Mouse (Mus musculus) embryo, embryonic 9.5 days (tissue): ENCODE measurements around the gene Mfsd14a.

Source experiments
- DNase-seq: peaks from one replicate; pipeline ENCODE4 v3.0.0-alpha.2; 2017; ENCODE audit errors: extremely low spot score

Gene Mfsd14a

DNA sequence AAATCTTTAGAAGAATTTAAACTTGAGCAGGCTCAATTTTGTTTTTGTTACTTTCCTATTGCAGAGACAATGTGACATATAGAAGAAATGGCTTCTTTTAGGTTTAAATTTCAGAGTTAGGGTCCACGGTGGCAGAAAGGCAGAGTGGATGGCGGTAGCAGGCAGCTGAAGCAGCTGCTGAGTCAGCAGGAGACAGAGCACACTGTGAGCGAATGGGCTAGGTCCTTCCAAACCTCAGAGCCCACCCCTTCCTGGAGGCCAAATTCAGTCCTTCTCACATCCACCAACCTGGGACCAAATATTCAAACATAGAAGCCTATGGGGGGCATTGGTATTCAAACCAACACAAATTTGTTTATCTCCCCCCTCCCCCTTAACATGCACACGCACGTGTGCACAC, 60.7 kb downstream of the Mfsd14a start:
- DNase-seq, result no peak

- no peak for DNase-seq
Measured at GRCm38 (mm10) chr3:116601005-116601404, 61.5 kb downstream of the Mfsd14a start.

GRCm38 (mm10) chr3:116599705-116600104, 62.8 kb downstream of the Mfsd14a start:
- no peak for DNase-seq

- no peak for DNase-seq
Measured at GRCm38 (mm10) chr3:116595603-116595991, 66.9 kb downstream of the Mfsd14a start.

- peak; percentile 95 for DNase-seq
Measured at GRCm38 (mm10) chr3:116594728-116595602, 67.5 kb downstream of the Mfsd14a start, which contains the start of gene Sass6. Gene Sass6, plus strand, starts transcription at chr3:116594982.

DNA sequence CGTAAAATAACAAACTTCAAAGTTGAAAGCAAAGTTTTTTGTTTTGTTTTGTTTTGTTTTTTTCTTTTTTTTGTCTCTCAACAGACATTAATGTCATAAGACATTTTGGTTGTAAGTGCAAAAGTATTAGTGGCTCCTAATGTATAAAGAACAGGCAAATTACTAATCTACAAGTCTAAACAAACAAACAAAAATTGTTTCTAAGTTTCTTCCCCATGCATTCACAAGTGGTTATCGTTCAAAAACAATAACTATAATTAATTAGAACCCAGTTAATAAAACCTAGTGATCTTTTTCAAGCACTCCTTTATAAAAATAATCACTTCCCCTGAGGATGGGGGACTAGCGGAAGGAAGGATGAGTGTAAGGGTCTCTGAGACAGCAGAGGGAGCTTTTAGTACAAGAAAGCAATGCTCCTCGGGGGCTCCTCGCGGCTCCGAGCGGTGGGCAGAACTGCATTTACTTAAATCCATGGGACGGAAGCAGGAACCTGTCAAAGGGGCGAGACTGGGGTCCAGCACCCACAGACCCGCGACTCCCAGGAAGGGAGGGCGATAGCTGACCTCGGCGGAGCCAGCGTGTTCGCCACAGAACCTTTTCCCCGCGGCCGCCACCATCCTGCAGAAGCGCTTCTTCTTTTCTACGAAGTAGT, 68.3 kb downstream of the Mfsd14a start:
- DNase-seq, result no peak

GRCm38 (mm10) chr3:116582201-116582600, 80.3 kb downstream of the Mfsd14a start:
- no peak for DNase-seq
